Mouse (Mus musculus) liver, postnatal 0 days (tissue): ENCODE measurements at regions not wholly inside any gene's neighbourhood (a gene's known extent, or its start where the extent isn't known, plus 50 kb on each side); places are given as distances from the start of the nearest gene placed in this dataset.

Source experiments
- CTCF ChIP-seq: sonication (generic); IDR thresholded peaks from 2 replicates; pipeline ENCODE4 v1.5.1; 2016; ENCODE audit warnings: antibody characterized with exemption, low read depth
- EP300 ChIP-seq: IDR thresholded peaks from 2 replicates; pipeline ENCODE4 v1.6.1; 2016; ENCODE audit warnings: antibody characterized with exemption, low read depth, mild to moderate bottlenecking

DNA sequence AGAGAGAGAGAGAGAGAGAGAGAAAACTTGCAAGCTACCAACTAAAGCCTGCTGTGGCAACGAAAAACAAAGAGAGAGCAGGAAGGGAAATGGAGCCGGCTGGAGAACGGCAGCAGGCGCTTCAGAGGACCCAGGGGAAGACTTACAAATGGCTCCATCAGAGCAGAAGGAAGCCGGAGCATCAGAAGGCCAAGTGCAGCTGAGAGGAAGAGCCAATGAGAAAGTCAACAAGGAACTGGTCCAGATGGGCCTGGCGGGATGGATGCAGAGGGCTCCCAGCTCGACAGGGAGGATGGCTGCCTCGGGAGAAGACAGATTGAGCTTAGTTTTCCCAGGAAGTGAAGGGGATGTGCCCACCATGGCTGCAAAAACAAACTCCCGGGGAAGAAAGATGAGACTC, 127.2 kb upstream of the Mgmt start:
- TF ChIP-seq EP300, result no peak
- no peak for TF ChIP-seq CTCF
